Mouse (Mus musculus) c-Kit-negative CD71-positive TER-119-positive erythroid progenitor cells, embryonic 14.5 days (primary cell): ENCODE data around the gene Hoxa11.

ENCODE experiments used
- DNase-seq: peaks from one replicate; pipeline ENCODE4 v3.0.0-alpha.2; 2013; ENCODE audit warnings: low read depth, low spot score

The Hoxa11 gene

GRCm38 (mm10) chr6:52265306-52265912 is 19.8 kb upstream of the Hoxa11 start:
- DNase-seq = no peak

- DNase-seq = no peak
These were observed 18.6 kb upstream of the Hoxa11 start for GRCm38 (mm10) chr6:52264106-52264790.

- DNase-seq = no peak
These were observed 17.6 kb upstream of the Hoxa11 start for GRCm38 (mm10) chr6:52263321-52263585.

GRCm38 (mm10) chr6:52262463-52263320 is 17.1 kb upstream of the Hoxa11 start:
- no peak for DNase-seq

- no peak for DNase-seq
These were observed 16.3 kb upstream of the Hoxa11 start for GRCm38 (mm10) chr6:52261751-52262462.

GRCm38 (mm10) chr6:52260654-52261575 is 15.3 kb upstream of the Hoxa11 start, which contains the start of gene Hoxa13:
Gene Hoxa13, minus strand, starts transcription at chr6:52260880.
- no peak for DNase-seq

GRCm38 (mm10) chr6:52259811-52260261 is 14.2 kb upstream of the Hoxa11 start:
- no peak for DNase-seq

GRCm38 (mm10) chr6:52259081-52259790 is 13.6 kb upstream of the Hoxa11 start:
- no peak for DNase-seq

GRCm38 (mm10) chr6:52256956-52257355 is 11.3 kb upstream of the Hoxa11 start:
- DNase-seq = peak; percentile 3

- no peak for DNase-seq
These were observed 8.2 kb upstream of the Hoxa11 start for GRCm38 (mm10) chr6:52253511-52254500.

GRCm38 (mm10) chr6:52252775-52253376 is 7.3 kb upstream of the Hoxa11 start:
- no peak for DNase-seq

GRCm38 (mm10) chr6:52252016-52252774 is 6.6 kb upstream of the Hoxa11 start:
- no peak for DNase-seq

- no peak for DNase-seq
These were observed 5.7 kb upstream of the Hoxa11 start for GRCm38 (mm10) chr6:52251177-52251879.

GRCm38 (mm10) chr6:52249826-52250225 is 4.2 kb upstream of the Hoxa11 start:
- no peak for DNase-seq

GRCm38 (mm10) chr6:52249415-52249738 is 3.8 kb upstream of the Hoxa11 start:
- no peak for DNase-seq

GRCm38 (mm10) chr6:52248638-52249414 is 3.2 kb upstream of the Hoxa11 start:
- no peak for DNase-seq
